Mouse (Mus musculus) ES-E14 (cell line): ENCODE results near the gene Porcn. TPM values are rescaled to one million over a fixed set of nuclear protein-coding genes. Genes with fewer than 3 reads are reported as not detected.

Experiments used
- DNase-seq: peaks from one replicate; pipeline ENCODE4 v3.0.0-alpha.2; 2013; ENCODE audit warnings: low read depth, low spot score
- H3K27ac ChIP-seq: 2 replicates; pipeline ENCODE4 v1.5.1; 2012; ENCODE audit warnings: low read depth, mild to moderate bottlenecking, low read length, moderate library complexity, mixed read lengths; ENCODE audit not compliant: poor library complexity, insufficient read depth, severe bottlenecking
- H3K36me3 ChIP-seq: 2 replicates; pipeline ENCODE4 v1.6.1; 2012; ENCODE audit warnings: mild to moderate bottlenecking, low read length, moderate library complexity, mixed read lengths; ENCODE audit not compliant: control insufficient read depth, poor library complexity, insufficient read depth, severe bottlenecking
- H3K4me1 ChIP-seq, 2 experiments: fragments of 150-350 bp in 1 of 2; sonication (generic) in 1 of 2; 2 replicates each; pipeline ENCODE4 v1.6.1; 2012; ENCODE audit warnings: low read length in 2 of 2, mild to moderate bottlenecking in 1 of 2, mixed read lengths in 1 of 2; ENCODE audit not compliant: control insufficient read depth in 2 of 2, insufficient read depth in 2 of 2, poor library complexity in 1 of 2
- H3K4me3 ChIP-seq, 2 experiments: fragments of 150-350 bp in 1 of 2; sonication (generic) in 1 of 2; 2 replicates each; pipeline ENCODE4 v1.5.1; 2012; ENCODE audit warnings: low read length in 2 of 2, low read depth in 1 of 2, mild to moderate bottlenecking in 1 of 2, mixed read lengths in 1 of 2; ENCODE audit not compliant: insufficient read depth in 1 of 2, poor library complexity in 1 of 2, severe bottlenecking in 1 of 2
- H3K9ac ChIP-seq: 2 replicates; pipeline ENCODE4 v1.6.1; 2012; ENCODE audit warnings: low read depth, mild to moderate bottlenecking, low read length, mixed read lengths; ENCODE audit not compliant: poor library complexity, insufficient read depth, severe bottlenecking
- H3K9me3 ChIP-seq: fragments of 150-350 bp; sonication (generic); 2 replicates; pipeline ENCODE4 v1.6.1; 2012; ENCODE audit warnings: low read depth, mild to moderate bottlenecking, low read length; ENCODE audit not compliant: control insufficient read depth, insufficient read depth
- CHD2 ChIP-seq: IDR thresholded peaks from 2 replicates; pipeline ENCODE4 v1.6.1; 2014; ENCODE audit warnings: mild to moderate bottlenecking, low read depth, low read length, inconsistent platforms
- HCFC1 ChIP-seq: IDR thresholded peaks from 2 replicates; pipeline ENCODE4 v1.6.1; 2012; ENCODE audit warnings: low read length, inconsistent platforms, borderline replicate concordance; ENCODE audit not compliant: insufficient read depth
- MAFK ChIP-seq: IDR thresholded peaks from 2 replicates; pipeline ENCODE4 v1.6.1; 2014; ENCODE audit warnings: mild to moderate bottlenecking, low read depth, low read length, inconsistent platforms; ENCODE audit not compliant: insufficient read depth
- ZC3H11A ChIP-seq: IDR thresholded peaks from 2 replicates; pipeline ENCODE4 v1.6.1; 2012; ENCODE audit warnings: low read depth, mild to moderate bottlenecking, inconsistent platforms, low read length, borderline replicate concordance
- ZNF384 ChIP-seq: IDR thresholded peaks from 2 replicates; pipeline ENCODE4 v1.6.1; 2012; ENCODE audit warnings: low read depth, low read length, inconsistent platforms
- in situ Hi-C, 2 experiments: fragments of 600-800 bp; cut with MboI; formaldehyde crosslinking; loops; one replicate each; pipeline ENCODE4 v1.15.1; 2025; ENCODE audit warnings: low sequenced_read_pairs in 2 of 2, inconsistent platforms in 1 of 2; ENCODE audit not compliant: unreplicated experiment in 2 of 2
- total RNA-seq: library from RNA; depleted of rRNA; stranded (reverse); fragments of 300-350 nt; gene quantifications from 2 replicates; pipeline ENCODE4 v1.2.3, GENCODE M21; 2012; rRNA removed

The Porcn gene
- total RNA-seq, 1 experiment, result 59.0 TPM

- TF ChIP-seq ZNF384, result no peak
- TF ChIP-seq ZC3H11A, result no peak
- no peak for TF ChIP-seq MAFK
- no peak for TF ChIP-seq HCFC1
- no peak for TF ChIP-seq CHD2
- in situ Hi-C loops, result no loop called here
- Histone ChIP-seq H3K4me3 (no peak overlapping the region), H3K36me3 (peaks cover 4% of the 10 kb centered on the region; the same call in 1 of the 2 replicates), H3K9ac (peak overlapping the region; percentile 38; the same call in 1 of the 2 replicates), H3K4me1 (peaks cover 0 to 5% of the 10 kb centered on the region in 2 experiments; a peak in 2 of 4 replicates), H3K9me3 (no peaks in the 10 kb centered on the region), H3K27ac (no peak overlapping the region)
- no peak for DNase-seq
Measured at GRCm38 (mm10) chrX:8164471-8164870, 41.9 kb downstream of the Porcn start.

GRCm38 (mm10) chrX:8163076-8163475 is 43.2 kb downstream of the Porcn start:
- Histone ChIP-seq H3K4me1 (peaks cover 0 to 2% of the 10 kb centered on the region in 2 experiments; a peak in 2 of 4 replicates), H3K36me3 (peaks cover 4% of the 10 kb centered on the region; the same call in 1 of the 2 replicates), H3K9me3 (no peaks in the 10 kb centered on the region), H3K4me3 (no peak overlapping the region), H3K9ac (no peak overlapping the region), H3K27ac (no peak overlapping the region)
- in situ Hi-C loops, result no loop called here
- no peak for DNase-seq
- TF ChIP-seq HCFC1 (no peak), MAFK (no peak), CHD2 (no peak), ZNF384 (no peak), ZC3H11A (no peak)

- peak; percentile 57; the same call in 1 of the 2 replicates for TF ChIP-seq HCFC1
- no peak for TF ChIP-seq MAFK
- TF ChIP-seq ZC3H11A, result no peak
- Histone ChIP-seq H3K4me1 (peaks cover 0 to 2% of the 10 kb centered on the region in 2 experiments; a peak in 1 of 4 replicates), H3K27ac (peak within 1 kb of the TSS; percentile 99), H3K9ac (peak within 1 kb of the TSS; percentile 100), H3K36me3 (peaks cover 36% of the 10 kb centered on the region), H3K9me3 (no peaks in the 10 kb centered on the region), H3K4me3 (peak within 1 kb of the TSS; percentile 75 to 93)
- peak; percentile 58 for DNase-seq
- in situ Hi-C loops, result no loop called here
Measured at GRCm38 (mm10) chrX:8145153-8145991, 61.0 kb downstream of the Porcn start, which contains the start of gene Rbm3. Gene Rbm3 (minus strand): TSS chrX:8145880.

Other genes with a start within 250 kb of the Porcn start
- gene Gata1, start 228.5 kb downstream of the Porcn start, total RNA-seq, result 1.1 and 1.3 TPM in 2 replicates
- 4.6 and 6.2 TPM in 2 replicates for gene Glod5, start 188.0 kb downstream of the Porcn start, total RNA-seq
- gene Suv39h1, start 131.8 kb downstream of the Porcn start, total RNA-seq, result 26.9 and 42.6 TPM in 2 replicates
- gene Was, start 116.0 kb downstream of the Porcn start, total RNA-seq, result 2.0 and 3.5 TPM in 2 replicates
- 17.1 and 25.7 TPM in 2 replicates for gene Wdr13, start 73.6 kb downstream of the Porcn start, total RNA-seq
- 312 and 423 TPM in 2 replicates for gene Rbm3, start 60.6 kb downstream of the Porcn start, total RNA-seq
- gene Tbc1d25, start 30.3 kb downstream of the Porcn start, total RNA-seq, result 10.5 and 13.7 TPM in 2 replicates
- 85.5 and 85.8 TPM in 2 replicates for gene Ebp, start 13.0 kb downstream of the Porcn start, total RNA-seq
- 19.3 and 20.9 TPM in 2 replicates for gene Ftsj1, start 45.9 kb upstream of the Porcn start, total RNA-seq
- 3.6 and 7.2 TPM in 2 replicates for gene Slc38a5, start 64.6 kb upstream of the Porcn start, total RNA-seq
- gene Ssxb10, start 120.9 kb upstream of the Porcn start, total RNA-seq, result not detected in 2 replicates
- gene Ssxb9, start 160.5 kb upstream of the Porcn start, total RNA-seq, result not detected in 2 replicates
- not detected in 2 replicates for gene Ssxb1, start 206.8 kb upstream of the Porcn start, total RNA-seq